Mouse (Mus musculus) heart, postnatal 0 days (tissue): ENCODE results near the gene March1.

ENCODE experiments used
- CTCF ChIP-seq: IDR thresholded peaks from 2 replicates; pipeline ENCODE4 v1.5.1; 2016; ENCODE audit warnings: antibody characterized with exemption, control low read depth, low read depth
- EP300 ChIP-seq: IDR thresholded peaks from 2 replicates; pipeline ENCODE4 v1.6.1; 2016; ENCODE audit warnings: antibody characterized with exemption, low read depth

DNA sequence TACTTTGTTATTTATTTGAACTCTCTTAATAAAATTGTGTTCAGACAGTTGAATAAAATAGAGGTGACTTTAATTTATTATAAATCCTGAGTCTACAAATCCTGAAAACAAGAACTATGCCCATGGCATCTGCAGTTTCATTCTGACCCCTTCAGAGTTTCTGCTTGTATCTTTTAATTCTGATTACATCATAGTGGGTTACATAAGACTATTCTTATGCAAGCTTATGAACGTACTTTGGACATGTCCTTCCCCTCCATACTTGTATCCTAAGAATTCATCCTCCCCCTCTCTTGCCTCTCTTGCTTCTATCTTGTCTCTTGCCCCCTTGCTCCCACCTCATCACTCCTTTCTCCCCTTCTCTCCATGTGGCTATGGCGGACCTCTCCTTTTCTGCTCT is 901.4 kb downstream of the March1 start:
- TF ChIP-seq CTCF, result no peak
- no peak for TF ChIP-seq EP300
